Mouse (Mus musculus) hindlimb bud, embryonic 11.5 days (tissue): Measurements from ENCODE around the gene Ilf3.

Experiments used
- DNase-seq: peaks from one replicate; pipeline ENCODE4 v3.0.0-alpha.2; 2012; ENCODE audit warnings: low read depth, low spot score; ENCODE audit errors: extremely low spot score

Gene Ilf3

GRCm38 (mm10) chr9:21435777-21436635 is 68.3 kb downstream of the Ilf3 start:
- DNase-seq = no peak

GRCm38 (mm10) chr9:21437577-21437976 is 69.9 kb downstream of the Ilf3 start:
- DNase-seq = no peak

DNA sequence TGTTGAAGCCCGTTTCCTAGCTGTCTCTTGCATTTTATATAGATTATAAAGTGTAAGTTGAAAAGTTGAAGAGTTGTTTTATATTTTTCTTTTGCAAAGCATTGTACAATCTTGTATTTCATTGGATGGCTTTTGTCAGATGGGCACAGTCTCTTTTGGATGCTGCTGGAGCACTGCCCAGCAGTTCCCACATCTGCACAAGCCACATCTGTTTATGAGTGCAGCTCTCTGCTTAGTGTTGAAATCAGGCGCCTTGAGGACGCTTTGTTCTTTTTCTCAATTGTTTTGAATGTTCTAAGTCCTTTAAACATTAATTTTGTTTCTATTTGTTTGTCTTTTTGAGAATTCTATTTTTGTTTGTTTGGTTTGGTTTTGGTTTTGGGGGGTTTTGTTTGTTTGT is 70.5 kb downstream of the Ilf3 start:
- no peak for DNase-seq

DNA sequence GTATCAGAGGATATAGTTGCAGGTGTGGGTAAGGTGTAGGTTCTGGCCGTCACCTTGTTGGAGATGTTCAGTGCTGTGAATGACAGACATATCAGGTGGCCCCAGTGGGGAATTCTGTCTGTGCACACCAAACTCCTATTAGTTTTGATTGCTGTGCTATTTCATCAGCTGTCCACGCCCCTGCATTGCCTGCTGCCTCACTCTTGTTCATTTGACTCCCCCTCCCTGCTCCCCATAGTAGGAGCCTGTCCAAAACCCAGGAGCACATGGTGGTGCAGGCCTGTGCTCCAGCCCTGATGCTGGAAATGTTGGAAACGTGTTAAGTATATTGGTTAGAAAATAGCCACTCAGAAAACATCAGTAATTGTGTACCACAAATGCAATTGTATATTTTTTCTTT is 71.8 kb downstream of the Ilf3 start:
- no peak for DNase-seq

DNA sequence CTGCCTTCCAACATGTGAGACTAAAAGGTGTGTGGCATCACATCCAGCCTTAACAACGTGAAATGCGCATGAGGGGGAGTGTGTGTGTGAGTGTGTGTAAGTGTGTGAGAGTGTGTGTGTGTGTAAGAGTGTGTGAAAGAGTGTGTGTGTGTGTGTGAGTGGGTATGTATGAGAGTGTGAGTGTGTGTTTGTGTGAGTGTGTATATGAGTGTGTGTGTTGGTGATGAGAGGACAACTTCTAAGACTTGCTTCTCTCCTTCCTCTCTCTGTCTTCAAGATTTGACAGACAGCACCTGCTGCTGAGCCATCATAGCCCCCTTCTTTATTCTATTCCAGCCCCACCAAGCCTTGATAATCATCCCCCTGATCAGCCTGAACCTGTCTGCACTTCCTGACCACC is 72.2 kb downstream of the Ilf3 start:
- DNase-seq = no peak

- no peak for DNase-seq
These were observed 72.7 kb downstream of the Ilf3 start for GRCm38 (mm10) chr9:21440387-21440786.

DNA sequence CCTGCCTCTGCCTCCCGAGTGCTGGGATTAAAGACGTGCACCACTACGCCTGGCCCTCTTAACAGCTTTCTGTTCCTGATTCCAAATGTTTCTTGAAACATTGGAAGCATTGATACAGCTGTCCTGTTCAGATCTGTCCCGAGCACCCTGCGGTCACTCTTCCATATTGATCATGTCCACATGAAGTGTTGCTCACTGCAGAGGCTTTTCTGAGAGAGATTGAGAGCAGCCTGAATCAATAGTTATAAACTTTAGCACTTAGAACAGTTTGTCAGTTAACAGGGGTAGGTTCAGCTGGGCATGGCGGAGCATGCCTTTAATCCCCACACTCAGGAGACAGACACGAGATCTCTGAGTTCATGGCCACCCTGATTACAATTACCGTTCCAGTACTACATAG is 76.2 kb downstream of the Ilf3 start:
- DNase-seq = no peak

- DNase-seq = no peak
These were observed 76.9 kb downstream of the Ilf3 start for GRCm38 (mm10) chr9:21444574-21444973.

- no peak for DNase-seq
These were observed 77.5 kb downstream of the Ilf3 start for GRCm38 (mm10) chr9:21445081-21445744.

- DNase-seq = no peak
These were observed 80.1 kb downstream of the Ilf3 start for GRCm38 (mm10) chr9:21447778-21448177.

GRCm38 (mm10) chr9:21449710-21450109 is 82.0 kb downstream of the Ilf3 start:
- DNase-seq = no peak

- no peak for DNase-seq
These were observed 82.6 kb downstream of the Ilf3 start for GRCm38 (mm10) chr9:21450270-21450669.

DNA sequence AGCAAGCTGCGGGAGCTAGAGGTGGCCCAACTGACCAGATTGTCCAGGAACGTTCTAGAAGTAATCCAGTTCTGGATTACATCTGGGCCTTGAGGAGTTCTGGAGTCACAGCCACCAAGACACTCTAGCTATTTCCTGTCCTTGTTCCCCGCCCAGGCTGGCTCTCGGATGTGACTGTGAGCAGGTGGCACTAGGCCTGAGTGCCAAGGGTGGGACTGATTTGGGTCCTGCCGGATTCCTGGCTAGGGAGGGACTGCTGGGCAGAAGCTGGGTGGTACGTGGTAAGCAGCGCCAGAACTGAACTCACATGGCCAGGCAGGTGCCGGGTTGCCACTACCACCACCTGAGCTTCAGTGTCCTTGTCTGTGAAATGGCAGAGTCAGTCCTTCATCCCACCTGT is 83.7 kb downstream of the Ilf3 start:
- DNase-seq = no peak

DNA sequence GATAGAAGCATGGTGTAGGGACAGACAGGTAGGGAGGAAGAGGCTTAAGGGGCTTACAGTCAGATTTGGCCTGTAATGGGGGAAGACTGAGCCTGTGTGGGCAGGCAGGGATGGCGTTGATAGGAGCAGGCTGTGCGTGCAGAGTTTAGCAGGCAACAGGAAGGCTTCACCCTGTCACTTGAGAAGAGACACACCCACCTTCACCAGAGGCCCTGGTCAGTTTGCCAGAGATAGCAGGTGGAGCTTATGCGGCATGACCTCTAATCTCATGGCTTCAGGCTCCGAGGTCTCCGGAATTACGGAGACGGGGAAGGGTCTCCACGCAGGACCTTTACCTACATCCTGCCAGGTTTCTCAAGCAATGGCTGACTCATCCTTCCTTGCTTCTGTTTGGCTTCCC is 84.2 kb downstream of the Ilf3 start:
- no peak for DNase-seq

GRCm38 (mm10) chr9:21453003-21453402 is 85.3 kb downstream of the Ilf3 start:
- no peak for DNase-seq

- DNase-seq = no peak
These were observed 85.8 kb downstream of the Ilf3 start for GRCm38 (mm10) chr9:21453459-21453858.

DNA sequence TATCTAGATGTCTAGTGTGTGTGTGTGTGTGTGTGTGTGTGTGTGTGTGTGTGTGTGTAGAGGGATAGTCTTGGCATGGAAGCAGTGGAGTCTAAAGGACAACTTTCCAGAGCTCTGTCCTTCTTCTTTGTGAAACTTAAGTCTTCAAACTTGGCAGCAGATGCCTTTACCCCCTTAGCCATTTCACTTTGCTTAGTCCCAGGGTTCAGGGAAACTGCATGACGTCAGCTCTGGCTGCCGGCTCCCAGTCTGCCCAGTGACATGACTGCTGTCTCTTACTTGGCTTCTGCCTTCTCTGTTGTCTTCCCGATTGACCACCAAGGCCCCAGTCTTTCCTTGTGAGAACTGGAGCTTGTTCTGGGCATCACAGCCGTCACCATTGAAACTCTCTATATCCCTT is 86.9 kb downstream of the Ilf3 start:
- DNase-seq = no peak
